Mouse (Mus musculus) myocyte (in vitro differentiated cells): ENCODE results near the gene Scamp3. TPM values are rescaled to one million over a fixed set of nuclear protein-coding genes. Genes with fewer than 3 reads are reported as not detected.

ENCODE experiments used
- H3K27me3 ChIP-seq: one replicate; pipeline ENCODE4 v1.6.1; 2011; ENCODE audit not compliant: control insufficient read depth, insufficient read depth, insufficient read length
- H3K36me3 ChIP-seq: one replicate; pipeline ENCODE4 v1.6.1; 2011; ENCODE audit not compliant: control insufficient read depth, insufficient read depth
- H3K4me2 ChIP-seq: one replicate; pipeline ENCODE4 v1.6.1; 2011; ENCODE audit warnings: low read depth, control low read depth
- H3K4me3 ChIP-seq: one replicate; pipeline ENCODE4 v1.5.1; 2011; ENCODE audit warnings: mild to moderate bottlenecking, control low read depth, moderate library complexity
- H3K79me2 ChIP-seq: one replicate; pipeline ENCODE4 v1.6.1; 2011; ENCODE audit not compliant: control insufficient read depth, insufficient read depth
- H3ac ChIP-seq: one replicate; pipeline ENCODE4 v1.6.1; 2011; ENCODE audit not compliant: control insufficient read depth, insufficient read length
- CEBPB ChIP-seq: IDR thresholded peaks from 2 replicates; pipeline ENCODE4 v1.6.1; 2011; ENCODE audit warnings: mild to moderate bottlenecking, moderate library complexity; ENCODE audit not compliant: poor library complexity, insufficient read depth, severe bottlenecking
- E2F4 ChIP-seq: IDR thresholded peaks from one replicate; pipeline ENCODE4 v1.6.1; 2011; ENCODE audit warnings: mild to moderate bottlenecking, control low read depth, moderate library complexity; ENCODE audit not compliant: insufficient read depth
- MAX ChIP-seq: IDR thresholded peaks from one replicate; pipeline ENCODE4 v1.6.1; 2011; ENCODE audit warnings: low read depth, mild to moderate bottlenecking, control low read depth
- MYOD1 ChIP-seq, 3 experiments: IDR thresholded peaks; one replicate each; pipeline ENCODE4 v1.6.1; 2011; ENCODE audit warnings: control low read depth in 2 of 3, low read depth in 2 of 3, mild to moderate bottlenecking in 2 of 3, moderate library complexity in 1 of 3; ENCODE audit not compliant: insufficient read length in 2 of 3, control insufficient read depth in 1 of 3
- MYOG ChIP-seq, 3 experiments: IDR thresholded peaks; one replicate each; pipeline ENCODE4 v1.6.1; 2011; ENCODE audit warnings: control low read depth in 2 of 3, low read depth in 2 of 3, mild to moderate bottlenecking in 2 of 3; ENCODE audit not compliant: insufficient read length in 2 of 3, control insufficient read depth in 1 of 3, insufficient read depth in 1 of 3
- POLR2A ChIP-seq: IDR thresholded peaks from one replicate; pipeline ENCODE4 v1.6.1; 2011; ENCODE audit warnings: low read depth, mild to moderate bottlenecking, control low read depth, moderate library complexity; ENCODE audit not compliant: insufficient read length
- POLR2AphosphoS2 ChIP-seq: IDR thresholded peaks from one replicate; pipeline ENCODE4 v1.6.1; 2011; ENCODE audit warnings: low read depth, control low read depth; ENCODE audit not compliant: insufficient read length
- REST ChIP-seq: IDR thresholded peaks from one replicate; pipeline ENCODE4 v1.6.1; 2011; ENCODE audit warnings: mild to moderate bottlenecking, control low read depth, moderate library complexity; ENCODE audit not compliant: insufficient read depth, insufficient read length
- SRF ChIP-seq: IDR thresholded peaks from one replicate; pipeline ENCODE4 v1.6.1; 2011; ENCODE audit warnings: low read depth; ENCODE audit not compliant: control insufficient read depth, insufficient read length
- TCF12 ChIP-seq: IDR thresholded peaks from one replicate; pipeline ENCODE4 v1.6.1; 2011; ENCODE audit warnings: mild to moderate bottlenecking, control low read depth; ENCODE audit not compliant: poor library complexity, insufficient read depth, severe bottlenecking
- TCF3 ChIP-seq: IDR thresholded peaks from one replicate; pipeline ENCODE4 v1.6.1; 2011; ENCODE audit warnings: low read depth, control low read depth; ENCODE audit not compliant: insufficient read length
- USF1 ChIP-seq: IDR thresholded peaks from one replicate; pipeline ENCODE4 v1.6.1; 2011; ENCODE audit warnings: low read depth, mild to moderate bottlenecking, control low read depth, moderate library complexity
- polyA plus RNA-seq: library from polyadenylated mRNA; unstranded; fragments of >200 nt; fragmentation: generic; extraction: Trizol; gene quantifications from one replicate; pipeline ENCODE4 v1.2.1, GENCODE M21; 2012; ENCODE audit warnings: missing spikeins

Gene Scamp3
- polyA plus RNA-seq, 1 experiment = 127 TPM

DNA sequence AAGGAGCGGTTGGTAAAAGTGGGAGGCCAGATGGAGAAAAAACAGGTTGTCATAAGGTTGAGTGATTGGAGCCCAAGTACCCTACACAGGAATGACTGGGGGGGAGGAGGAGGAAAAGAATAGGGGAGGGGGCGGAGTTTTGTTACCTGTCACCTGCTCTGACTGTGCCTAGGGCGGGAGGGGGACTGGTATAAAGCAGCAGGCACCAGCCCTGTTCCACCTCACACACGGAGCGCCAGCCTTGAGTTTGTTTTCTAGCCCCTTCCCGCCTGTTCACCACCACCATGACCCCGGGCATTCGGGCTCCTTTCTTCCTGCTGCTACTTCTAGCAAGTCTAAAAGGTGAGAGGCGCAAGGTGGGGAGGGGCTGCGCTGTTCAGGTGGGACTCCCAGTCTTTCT, 51.6 kb downstream of the Scamp3 start, which contains the start of gene Muc1:
Gene Muc1, plus strand, starts transcription at position 222 of the 400 bp plus-strand sequence.
- Histone ChIP-seq H3ac (no peak within 1 kb of the TSS), H3K79me2 (no peaks in the 10 kb centered on the region), H3K4me2 (peak within 1 kb of the TSS; percentile 70), H3K27me3 (no peaks in the 10 kb centered on the region), H3K36me3 (no peaks in the 10 kb centered on the region), H3K4me3 (peak within 1 kb of the TSS; percentile 22)
- TF ChIP-seq TCF3 (no peak), MYOG (IDR thresholded peaks at IDR 0.05; ENCODE audit: control insufficient read depth in 1 of 3, insufficient read depth in 1 of 3, insufficient read length in 2 of 3, low read depth in 2 of 3) (no peak), TCF12 (no peak), CEBPB (no peak), POLR2AphosphoS2 (no peak), E2F4 (no peak), SRF (no peak), MAX (no peak), MYOD1 (IDR thresholded peaks at IDR 0.05; ENCODE audit: control insufficient read depth in 1 of 3, insufficient read length in 2 of 3, low read depth in 2 of 3) (no peak), POLR2A (no peak), USF1 (no peak), REST (no peak)

DNA sequence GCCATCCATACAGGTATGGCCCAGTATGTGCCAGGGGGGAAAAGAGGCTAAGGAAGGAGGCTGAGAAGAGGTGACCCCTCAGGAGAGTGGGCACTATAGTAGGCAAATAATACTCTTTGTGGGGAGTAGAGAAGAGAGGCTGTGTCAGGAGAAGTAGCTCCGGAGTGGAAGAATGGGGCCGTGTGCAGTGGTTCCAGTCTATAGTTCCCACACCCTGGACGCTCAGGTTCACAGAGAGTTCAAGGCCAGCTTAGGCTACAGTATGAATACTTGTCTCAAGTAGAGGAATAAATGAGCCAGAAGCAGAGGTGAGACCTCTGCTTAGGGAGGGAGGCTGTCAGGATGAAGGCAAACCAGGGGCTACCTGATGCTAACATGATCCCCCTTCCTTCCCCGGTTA, 52.0 kb downstream of the Scamp3 start:
- Histone ChIP-seq H3K27me3 (no peaks in the 10 kb centered on the region), H3K4me3 (no peak overlapping the region), H3ac (no peak overlapping the region), H3K36me3 (no peaks in the 10 kb centered on the region), H3K4me2 (no peak overlapping the region), H3K79me2 (no peaks in the 10 kb centered on the region)
- TF ChIP-seq POLR2A = no peak

DNA sequence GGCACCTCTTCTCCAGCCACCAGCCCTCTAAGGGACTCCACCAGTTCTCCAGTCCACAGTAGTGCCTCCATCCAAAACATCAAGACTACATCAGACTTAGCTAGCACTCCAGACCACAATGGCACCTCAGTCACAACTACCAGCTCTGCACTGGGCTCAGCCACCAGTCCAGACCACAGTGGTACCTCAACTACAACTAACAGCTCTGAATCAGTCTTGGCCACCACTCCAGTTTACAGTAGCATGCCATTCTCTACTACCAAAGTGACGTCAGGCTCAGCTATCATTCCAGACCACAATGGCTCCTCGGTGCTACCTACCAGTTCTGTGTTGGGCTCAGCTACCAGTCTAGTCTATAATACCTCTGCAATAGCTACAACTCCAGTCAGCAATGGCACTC, 53.3 kb downstream of the Scamp3 start:
- TF ChIP-seq CEBPB (no peak), USF1 (no peak), REST (no peak), MYOG (IDR thresholded peaks at IDR 0.05; ENCODE audit: control insufficient read depth in 1 of 3, insufficient read depth in 1 of 3, insufficient read length in 2 of 3, low read depth in 2 of 3) (no peak), POLR2AphosphoS2 (peak; percentile 23)
- no peaks in the 10 kb centered on the region for H3K27me3 ChIP-seq
- H3ac ChIP-seq = no peak overlapping the region
- no peaks in the 10 kb centered on the region for H3K36me3 ChIP-seq
- H3K4me2 ChIP-seq = no peak overlapping the region
- no peak overlapping the region for H3K4me3 ChIP-seq
- no peaks in the 10 kb centered on the region for H3K79me2 ChIP-seq

DNA sequence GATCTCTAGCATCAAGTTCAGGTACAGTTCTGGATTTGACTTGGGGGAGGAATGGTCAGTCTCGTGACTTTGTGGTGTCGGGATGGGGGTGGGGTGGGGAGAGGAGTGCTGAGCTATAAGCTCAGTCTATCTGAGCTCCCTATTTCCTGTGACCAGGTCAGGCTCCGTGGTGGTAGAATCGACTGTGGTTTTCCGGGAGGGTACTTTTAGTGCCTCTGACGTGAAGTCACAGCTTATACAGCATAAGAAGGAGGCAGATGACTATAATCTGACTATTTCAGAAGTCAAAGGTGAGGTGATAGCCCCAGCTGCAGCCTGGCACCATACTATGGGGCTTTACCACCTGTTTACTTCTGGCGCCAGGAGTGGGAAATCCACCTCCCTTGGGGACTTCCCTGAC, 54.1 kb downstream of the Scamp3 start:
- no peaks in the 10 kb centered on the region for H3K79me2 ChIP-seq
- TF ChIP-seq MYOG (IDR thresholded peaks at IDR 0.05; ENCODE audit: control insufficient read depth in 1 of 3, insufficient read depth in 1 of 3, insufficient read length in 2 of 3, low read depth in 2 of 3) (no peak), TCF12 (no peak)
- no peaks in the 10 kb centered on the region for H3K36me3 ChIP-seq
- no peak overlapping the region for H3K4me3 ChIP-seq
- H3K27me3 ChIP-seq = no peaks in the 10 kb centered on the region
- no peak overlapping the region for H3K4me2 ChIP-seq
- no peak overlapping the region for H3ac ChIP-seq

DNA sequence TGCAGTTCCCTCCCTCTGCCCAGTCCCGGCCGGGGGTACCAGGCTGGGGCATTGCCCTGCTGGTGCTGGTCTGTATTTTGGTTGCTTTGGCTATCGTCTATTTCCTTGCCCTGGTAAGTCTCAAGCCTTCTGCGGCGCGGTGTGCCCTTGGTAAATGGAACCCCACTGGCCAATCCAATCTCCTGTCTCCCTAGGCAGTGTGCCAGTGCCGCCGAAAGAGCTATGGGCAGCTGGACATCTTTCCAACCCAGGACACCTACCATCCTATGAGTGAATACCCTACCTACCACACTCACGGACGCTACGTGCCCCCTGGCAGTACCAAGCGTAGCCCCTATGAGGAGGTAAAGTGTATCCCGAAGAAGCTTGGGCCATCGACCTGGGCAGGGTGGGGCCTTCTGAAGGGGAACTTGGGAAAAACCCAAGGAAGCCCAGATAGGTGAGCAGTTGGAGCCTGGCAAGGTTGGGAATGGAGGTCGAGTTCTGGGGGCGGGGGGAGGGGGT, 54.6 kb downstream of the Scamp3 start:
- Histone ChIP-seq H3K36me3 (no peaks in the 10 kb centered on the region), H3K27me3 (no peaks in the 10 kb centered on the region), H3ac (no peak overlapping the region), H3K4me3 (no peak overlapping the region), H3K4me2 (no peak overlapping the region), H3K79me2 (no peaks in the 10 kb centered on the region)
- no peak for TF ChIP-seq TCF3
- no peak for TF ChIP-seq USF1
- no peak for TF ChIP-seq CEBPB
- TF ChIP-seq SRF = no peak
- no peak for TF ChIP-seq E2F4
- TF ChIP-seq MYOD1 (IDR thresholded peaks at IDR 0.05; ENCODE audit: control insufficient read depth in 1 of 3, insufficient read length in 2 of 3, low read depth in 2 of 3) = no peak
- TF ChIP-seq POLR2A = no peak
- no peak for TF ChIP-seq POLR2AphosphoS2
- TF ChIP-seq MAX = no peak
- no peak for TF ChIP-seq MYOG (IDR thresholded peaks at IDR 0.05; ENCODE audit: control insufficient read depth in 1 of 3, insufficient read depth in 1 of 3, insufficient read length in 2 of 3, low read depth in 2 of 3)
- TF ChIP-seq REST = no peak
- no peak for TF ChIP-seq TCF12

Other genes starting within 250 kb of the Scamp3 start
- gene Ash1l, start 226.9 kb upstream of the Scamp3 start, polyA plus RNA-seq = 4.7 TPM
- 103 TPM for gene Dap3, start 226.3 kb upstream of the Scamp3 start, polyA plus RNA-seq
- 20.2 TPM for gene Rusc1, start 84.2 kb upstream of the Scamp3 start, polyA plus RNA-seq
- gene Gm43738, start 76.4 kb upstream of the Scamp3 start, polyA plus RNA-seq = 0.02 TPM
- gene Fdps, start 75.5 kb upstream of the Scamp3 start, polyA plus RNA-seq = 863 TPM
- gene Pklr, start 41.3 kb upstream of the Scamp3 start, polyA plus RNA-seq = not detected
- gene Hcn3, start 17.3 kb upstream of the Scamp3 start, polyA plus RNA-seq = 0.10 TPM
- 22.2 TPM for gene Clk2, start 12.7 kb upstream of the Scamp3 start, polyA plus RNA-seq
- gene Fam189b, start 5.7 kb downstream of the Scamp3 start, polyA plus RNA-seq = 15.0 TPM
- 52.5 TPM for gene Gba, start 25.5 kb downstream of the Scamp3 start, polyA plus RNA-seq
- gene Thbs3, start 37.7 kb downstream of the Scamp3 start, polyA plus RNA-seq = 5.9 TPM
- gene Mtx1, start 49.6 kb downstream of the Scamp3 start, polyA plus RNA-seq = 114 TPM
- 0.37 TPM for gene Muc1, start 51.6 kb downstream of the Scamp3 start, polyA plus RNA-seq
- gene Krtcap2, start 68.5 kb downstream of the Scamp3 start, polyA plus RNA-seq = 371 TPM
- 15.2 TPM for gene Trim46, start 68.8 kb downstream of the Scamp3 start, polyA plus RNA-seq
- gene Dpm3, start 81.9 kb downstream of the Scamp3 start, polyA plus RNA-seq = 222 TPM
- gene Slc50a1, start 93.1 kb downstream of the Scamp3 start, polyA plus RNA-seq = 48.7 TPM
- 8.2 TPM for gene Efna1, start 103.7 kb downstream of the Scamp3 start, polyA plus RNA-seq
- 1.8 TPM for gene Efna3, start 145.5 kb downstream of the Scamp3 start, polyA plus RNA-seq
- 5.4 TPM for gene Efna4, start 160.6 kb downstream of the Scamp3 start, polyA plus RNA-seq
- gene Adam15, start 172.5 kb downstream of the Scamp3 start, polyA plus RNA-seq = 78.4 TPM
- 0.01 TPM for gene Dcst2, start 184.5 kb downstream of the Scamp3 start, polyA plus RNA-seq
- gene Dcst1, start 187.8 kb downstream of the Scamp3 start, polyA plus RNA-seq = 0.41 TPM
- 47.0 TPM for gene Zbtb7b, start 217.3 kb downstream of the Scamp3 start, polyA plus RNA-seq
- not detected for gene Lenep, start 225.3 kb downstream of the Scamp3 start, polyA plus RNA-seq
- gene Flad1, start 234.4 kb downstream of the Scamp3 start, polyA plus RNA-seq = 19.8 TPM
- 113 TPM for gene Cks1b, start 240.9 kb downstream of the Scamp3 start, polyA plus RNA-seq
- gene Shc1, start 241.0 kb downstream of the Scamp3 start, polyA plus RNA-seq = 95.5 TPM